8 mouse cellular contexts compared by ENCODE assay signal in genomic region chr17:32829540-32830417, GRCm38 (mm10). TPM values are rescaled to one million over a fixed set of nuclear protein-coding genes. Genes with fewer than 3 reads are reported as not detected.
DNase-seq lines count a peak whose midpoint lies in the region; ATAC-seq and TF ChIP-seq lines count a peak whose summit lies in the region.

Gene Zfp799 (minus strand): TSS chr17:32830261.

- DNase-seq in brain, embryonic 18.5 days (ENCODE audit: low read depth, low spot score), result peak; percentile 87
- DNase-seq in kidney, postnatal 0 days (ENCODE audit: low spot score), result peak; percentile 96
- peak; percentile 78 for DNase-seq in liver, embryonic 11.5 days (ENCODE audit: low spot score)
- DNase-seq in naive thymus-derived CD4-positive, alpha-beta T cell, adult 2 months (ENCODE audit: low read depth), result peak; percentile 81

- H3K79me3 ChIP-seq in C2C12 (ENCODE audit: low read depth), result peaks cover 14% of the 10 kb centered on the region

- H3K9ac ChIP-seq in heart, embryonic 12.5 days, result peak within 1 kb of the TSS; percentile 97
- peak within 1 kb of the TSS; percentile 95 for H3K9ac ChIP-seq in kidney, postnatal 0 days (ENCODE audit: low read depth, low read length)
- H3K9ac ChIP-seq in liver, embryonic 11.5 days (ENCODE audit: low read depth, low read length), result peak within 1 kb of the TSS; percentile 88
- peak within 1 kb of the TSS; percentile 84 for H3K9ac ChIP-seq in stomach, embryonic 14.5 days (replicated peaks; ENCODE audit: low read depth, low read length)

- peak within 1 kb of the TSS; percentile 68 for H3K4me3 ChIP-seq in C2C12 (ENCODE audit: insufficient read depth, poor library complexity, severe bottlenecking)
- peak within 1 kb of the TSS; percentile 94 for H3K4me3 ChIP-seq in heart, embryonic 12.5 days
- peak within 1 kb of the TSS; percentile 86 for H3K4me3 ChIP-seq in kidney, postnatal 0 days (replicated peaks; ENCODE audit: low read depth, low read length)
- peak within 1 kb of the TSS; percentile 88 for H3K4me3 ChIP-seq in liver, embryonic 11.5 days (ENCODE audit: low read depth, low read length)
- H3K4me3 ChIP-seq in stomach, embryonic 14.5 days (ENCODE audit: low read depth, low read length), result peak within 1 kb of the TSS; percentile 87

- peaks cover 8% of the 10 kb centered on the region for H3K36me3 ChIP-seq in C2C12 (ENCODE audit: control insufficient read depth, insufficient read depth)
- H3K36me3 ChIP-seq in heart, embryonic 12.5 days, result peaks cover 19% of the 10 kb centered on the region
- H3K36me3 ChIP-seq in kidney, postnatal 0 days (ENCODE audit: insufficient read depth, low read length), result 0 out of 2 replicates have a peak, but pooled peaks cover 6% of the 10 kb centered on the region
- H3K36me3 ChIP-seq in liver, embryonic 11.5 days (ENCODE audit: control insufficient read depth, insufficient read depth, low read length), result peaks cover 5% of the 10 kb centered on the region; the same call in 1 of the 2 replicates
- no peaks in the 10 kb centered on the region for H3K36me3 ChIP-seq in stomach, embryonic 14.5 days (ENCODE audit: control insufficient read depth, insufficient read depth, low read length)

- peak within 1 kb of the TSS; percentile 97 for H3ac ChIP-seq in C2C12 (ENCODE audit: control insufficient read depth, insufficient read length, low read depth)

- peak; percentile 85 for ATAC-seq in erythroid progenitor cell, adult 5-6 weeks (replicated peaks; ENCODE audit: low FRiP score, poor library complexity, severe bottlenecking)
- ATAC-seq in heart, embryonic 12.5 days (ENCODE audit: insufficient number of reproducible peaks, low FRiP score), result peak; percentile 92
- peak; percentile 99 for ATAC-seq in kidney, postnatal 0 days (replicated peaks; ENCODE audit: low FRiP score, low read depth)
- peak; percentile 94 for ATAC-seq in liver, embryonic 11.5 days (replicated peaks; ENCODE audit: low FRiP score)
- ATAC-seq in stomach, embryonic 14.5 days (ENCODE audit: insufficient number of reproducible peaks, insufficient read depth, low FRiP score, low read depth), result peak; percentile 97

- H3K9me3 ChIP-seq in heart, embryonic 12.5 days (replicated peaks), result no peaks in the 10 kb centered on the region
- no peaks in the 10 kb centered on the region for H3K9me3 ChIP-seq in kidney, postnatal 0 days (replicated peaks; ENCODE audit: low read length)
- H3K9me3 ChIP-seq in liver, embryonic 11.5 days (ENCODE audit: control insufficient read depth, low read length), result no peaks in the 10 kb centered on the region
- H3K9me3 ChIP-seq in stomach, embryonic 14.5 days (ENCODE audit: control insufficient read depth, low read depth, low read length), result no peaks in the 10 kb centered on the region

- peaks cover 20% of the 10 kb centered on the region for H3K79me2 ChIP-seq in C2C12 (ENCODE audit: control insufficient read depth, insufficient read depth)

- H3K4me1 ChIP-seq in heart, embryonic 12.5 days (replicated peaks), result peaks cover 8% of the 10 kb centered on the region
- 0 out of 2 replicates have a peak, but pooled peaks cover 5% of the 10 kb centered on the region for H3K4me1 ChIP-seq in kidney, postnatal 0 days (replicated peaks; ENCODE audit: insufficient read depth, low read length)
- peaks cover 4% of the 10 kb centered on the region for H3K4me1 ChIP-seq in liver, embryonic 11.5 days (replicated peaks; ENCODE audit: control insufficient read depth, insufficient read depth, low read length)
- 0 out of 2 replicates have a peak, but pooled peaks cover 4% of the 10 kb centered on the region for H3K4me1 ChIP-seq in stomach, embryonic 14.5 days (ENCODE audit: control insufficient read depth, insufficient read depth, low read length)

- no peaks in the 10 kb centered on the region for H3K27me3 ChIP-seq in C2C12 (ENCODE audit: control insufficient read depth, insufficient read depth, insufficient read length)
- H3K27me3 ChIP-seq in heart, embryonic 12.5 days (replicated peaks), result no peaks in the 10 kb centered on the region
- no peaks in the 10 kb centered on the region for H3K27me3 ChIP-seq in kidney, postnatal 0 days (ENCODE audit: insufficient read depth, low read length)
- H3K27me3 ChIP-seq in liver, embryonic 11.5 days (replicated peaks; ENCODE audit: control insufficient read depth, insufficient read depth, low read length), result no peaks in the 10 kb centered on the region
- no peaks in the 10 kb centered on the region for H3K27me3 ChIP-seq in stomach, embryonic 14.5 days (ENCODE audit: control insufficient read depth, insufficient read depth, low read length)

- H3K4me2 ChIP-seq in heart, embryonic 12.5 days, result peak within 1 kb of the TSS; percentile 78
- H3K4me2 ChIP-seq in kidney, postnatal 0 days (ENCODE audit: low read length), result peak within 1 kb of the TSS; percentile 67
- peak within 1 kb of the TSS; percentile 80 for H3K4me2 ChIP-seq in liver, embryonic 11.5 days
- H3K4me2 ChIP-seq in stomach, embryonic 14.5 days (replicated peaks; ENCODE audit: low read depth, low read length), result peak within 1 kb of the TSS; percentile 79

- H3K27ac ChIP-seq in heart, embryonic 12.5 days (ENCODE audit: poor library complexity, severe bottlenecking), result peak within 1 kb of the TSS; percentile 50
- peak within 1 kb of the TSS; percentile 80 for H3K27ac ChIP-seq in kidney, postnatal 0 days
- H3K27ac ChIP-seq in liver, embryonic 11.5 days (ENCODE audit: low read depth, low read length), result peak within 1 kb of the TSS; percentile 62; the same call in 1 of the 2 replicates
- peak within 1 kb of the TSS; percentile 55 for H3K27ac ChIP-seq in stomach, embryonic 14.5 days (ENCODE audit: low read length)

- TF ChIP-seq CTCF in C2C12 (IDR thresholded peaks at IDR 0.05; ENCODE audit: control insufficient read depth, insufficient read depth, insufficient read length), result no peak
- TF ChIP-seq CTCF in kidney, postnatal 0 days (IDR thresholded peaks at IDR 0.05; ENCODE audit: low read depth), result no peak

- 1% methylated on average over 35 of the region's 35 CpGs for WGBS in heart, embryonic 12.5 days
- WGBS in kidney, postnatal 0 days, result 1% methylated on average over 35 of the region's 35 CpGs
- WGBS in liver, embryonic 11.5 days, result 2% methylated on average over 35 of the region's 35 CpGs
- 1% methylated on average over 35 of the region's 35 CpGs for WGBS in stomach, embryonic 14.5 days

TF ChIP-seq in C2C12, 6 proteins besides CTCF, POLR2A, EP300 and RAD21:
- TF ChIP-seq FOSL1 (IDR thresholded peaks at IDR 0.05; ENCODE audit: insufficient read depth, low read length, poor library complexity, severe bottlenecking) (no peak), USF1 (IDR thresholded peaks at IDR 0.05; ENCODE audit: low read depth) (no peak), MYOD1 (IDR thresholded peaks at IDR 0.05; ENCODE audit: control insufficient read depth, insufficient read length, low read depth) (no peak), MYOG (IDR thresholded peaks at IDR 0.05; ENCODE audit: control insufficient read depth, extremely low read depth, insufficient read length) (no peak), CEBPB (IDR thresholded peaks at IDR 0.05; ENCODE audit: low read depth) (no peak), MAX (IDR thresholded peaks at IDR 0.05) (no peak)

RNA-seq across cellular contexts. Expression of gene Zfp799, which starts in this region (rescaled TPM):
- 1.3 TPM for polyA plus RNA-seq in C2C12 (2012; fragmentation: generic; extraction: Trizol)
- 0.42 and 1.1 TPM in 2 replicates for total RNA-seq in erythroid progenitor cell, adult 5-6 weeks (2015; ENCODE audit: low replicate concordance)
- total RNA-seq in erythroid progenitor cell, adult 5-6 weeks (2017; ENCODE audit: low replicate concordance), result 0.45 and 1.4 TPM in 2 replicates
- 8.7 and 8.8 TPM in 2 replicates for polyA plus RNA-seq in heart, embryonic 12.5 days (2016; fragmentation: Nextera tagmentation; extraction: Ambion mirVana)
- polyA plus RNA-seq in kidney, postnatal 0 days (2015; fragmentation: Nextera tagmentation; extraction: Ambion mirVana), result 9.4 and 9.8 TPM in 2 replicates
- polyA plus RNA-seq in liver, embryonic 11.5 days (2014; fragmentation: Nextera tagmentation; extraction: Ambion mirVana), result 6.0 and 6.7 TPM in 2 replicates
- 20.6 and 21.4 TPM in 2 replicates for polyA plus RNA-seq in stomach, embryonic 14.5 days (2014; fragmentation: Nextera tagmentation; extraction: Ambion mirVana)

Comparison
In these comparisons a context has a peak if more than half of its experiments do, and no peak if none do; other contexts are left out.
1. Peak in every context shown above with its lines: DNase-seq, ATAC-seq, H3K4me3 ChIP-seq and H3K27ac ChIP-seq.